Mouse (Mus musculus) heart, adult 2 months (tissue): ENCODE data around the gene Riox1.

Experiments
- CTCF ChIP-seq: fragments of 200-600 bp; IDR thresholded peaks from 2 replicates; pipeline ENCODE4 v1.8.1; 2022; ENCODE audit warnings: antibody characterized with exemption, mild to moderate bottlenecking, moderate library complexity
- EP300 ChIP-seq: fragments of 200-500 bp; IDR thresholded peaks from 2 replicates; pipeline ENCODE4 v1.6.1; 2011; ENCODE audit warnings: low read depth, low read length, control low read depth; ENCODE audit not compliant: insufficient read depth
- POLR2A ChIP-seq: fragments of 200-500 bp; IDR thresholded peaks from 2 replicates; pipeline ENCODE4 v1.6.1; 2011; ENCODE audit warnings: mild to moderate bottlenecking, low read depth, low read length, control low read depth; ENCODE audit not compliant: insufficient read depth

- TF ChIP-seq EP300, result no peak
- TF ChIP-seq CTCF, result no peak
- TF ChIP-seq POLR2A, result no peak
Measured at GRCm38 (mm10) chr12:83998341-83999107, 48.1 kb downstream of the Riox1 start.
